ENCODE assay signal across 8 mouse cellular contexts in the genomic region with DNA sequence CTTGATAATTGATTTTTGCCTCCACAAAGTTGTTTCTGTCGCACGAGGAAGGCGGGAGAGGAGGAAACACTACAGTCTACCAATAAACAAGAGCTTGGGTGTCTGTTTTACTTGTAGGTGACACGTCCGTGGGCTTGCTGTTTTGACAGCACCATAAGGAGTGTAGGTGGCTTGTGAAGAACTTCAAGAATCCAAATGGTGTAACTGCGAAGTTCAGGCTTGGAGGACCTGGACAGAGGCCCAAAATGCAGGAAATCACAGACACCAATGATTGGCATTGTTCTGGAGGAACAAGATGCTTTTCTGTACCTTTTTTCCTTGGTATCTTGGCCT.
DNase-seq lines count a peak whose midpoint lies in the region; ATAC-seq lines count a peak whose summit lies in the region.

No protein-coding gene starts in this region.

- peak overlapping the region; percentile 61 for H3K9ac ChIP-seq in heart, embryonic 12.5 days
- H3K9ac ChIP-seq in hindbrain, embryonic 12.5 days, result peak overlapping the region; percentile 66; the same call in 1 of the 2 replicates
- H3K9ac ChIP-seq in limb, embryonic 13.5 days, result peak overlapping the region; percentile 66
- peak overlapping the region; percentile 67 for H3K9ac ChIP-seq in neural tube, embryonic 13.5 days

- H3K9me3 ChIP-seq in heart, embryonic 12.5 days (replicated peaks), result no peaks in the 10 kb centered on the region
- H3K9me3 ChIP-seq in hindbrain, embryonic 12.5 days (replicated peaks), result no peaks in the 10 kb centered on the region
- no peaks in the 10 kb centered on the region for H3K9me3 ChIP-seq in limb, embryonic 13.5 days
- no peaks in the 10 kb centered on the region for H3K9me3 ChIP-seq in neural tube, embryonic 13.5 days

- H3K4me3 ChIP-seq in heart, embryonic 12.5 days, result peak overlapping the region; percentile 61
- H3K4me3 ChIP-seq in hindbrain, embryonic 12.5 days, result peak overlapping the region; percentile 50
- peak overlapping the region; percentile 52 for H3K4me3 ChIP-seq in limb, embryonic 13.5 days
- H3K4me3 ChIP-seq in neural tube, embryonic 13.5 days, result peak overlapping the region; percentile 49

- peak; percentile 3; the same call in 1 of the 2 replicates for ATAC-seq in heart, embryonic 12.5 days (ENCODE audit: insufficient number of reproducible peaks, low FRiP score)
- peak; percentile 50 for ATAC-seq in activated CD4-positive, CD25-positive, alpha-beta regulatory T cell, adult 4 months
- ATAC-seq in hindbrain, embryonic 12.5 days (ENCODE audit: low FRiP score), result peak; percentile 33; the same call in 1 of the 2 replicates
- ATAC-seq in limb, embryonic 13.5 days (ENCODE audit: low FRiP score, low read depth), result peak; percentile 18; the same call in 1 of the 2 replicates
- ATAC-seq in neural tube, embryonic 13.5 days (ENCODE audit: low read depth), result peak; percentile 24; the same call in 1 of the 2 replicates

- 6% methylated on average over 6 of the region's 6 CpGs for WGBS in heart, embryonic 12.5 days
- WGBS in hindbrain, embryonic 12.5 days, result 8% methylated on average over 6 of the region's 6 CpGs
- WGBS in limb, embryonic 13.5 days, result 5% methylated on average over 6 of the region's 6 CpGs
- 7% methylated on average over 6 of the region's 6 CpGs for WGBS in neural tube, embryonic 13.5 days

- peaks cover 21% of the 10 kb centered on the region for H3K4me1 ChIP-seq in heart, embryonic 12.5 days (replicated peaks)
- H3K4me1 ChIP-seq in hindbrain, embryonic 12.5 days, result peaks cover 7% of the 10 kb centered on the region; the same call in 1 of the 2 replicates
- H3K4me1 ChIP-seq in limb, embryonic 13.5 days, result peaks cover 33% of the 10 kb centered on the region
- peaks cover 31% of the 10 kb centered on the region for H3K4me1 ChIP-seq in neural tube, embryonic 13.5 days (replicated peaks)

- peak overlapping the region; percentile 70 for H3K4me2 ChIP-seq in heart, embryonic 12.5 days
- peak overlapping the region; percentile 60 for H3K4me2 ChIP-seq in hindbrain, embryonic 12.5 days (replicated peaks)
- peak overlapping the region; percentile 72 for H3K4me2 ChIP-seq in limb, embryonic 13.5 days (replicated peaks)
- peak overlapping the region; percentile 76 for H3K4me2 ChIP-seq in neural tube, embryonic 13.5 days

- peak overlapping the region; percentile 93 for H3K27ac ChIP-seq in heart, embryonic 12.5 days (ENCODE audit: poor library complexity, severe bottlenecking)
- peak overlapping the region; percentile 57; the same call in 1 of the 2 replicates for H3K27ac ChIP-seq in hindbrain, embryonic 12.5 days
- peak overlapping the region; percentile 79; the same call in 1 of the 2 replicates for H3K27ac ChIP-seq in limb, embryonic 13.5 days
- peak overlapping the region; percentile 70; the same call in 1 of the 2 replicates for H3K27ac ChIP-seq in neural tube, embryonic 13.5 days (replicated peaks)

- no peak for DNase-seq in heart, adult 18-20 months
- no peak for DNase-seq in adrenal gland, adult 8-10 months
- DNase-seq in T-cell, adult 2 months (ENCODE audit: low spot score), result no peak

- no peaks in the 10 kb centered on the region for H3K27me3 ChIP-seq in heart, embryonic 12.5 days (replicated peaks)
- no peaks in the 10 kb centered on the region for H3K27me3 ChIP-seq in hindbrain, embryonic 12.5 days
- no peaks in the 10 kb centered on the region for H3K27me3 ChIP-seq in limb, embryonic 13.5 days
- no peaks in the 10 kb centered on the region for H3K27me3 ChIP-seq in neural tube, embryonic 13.5 days

- H3K36me3 ChIP-seq in heart, embryonic 12.5 days, result no peaks in the 10 kb centered on the region
- H3K36me3 ChIP-seq in hindbrain, embryonic 12.5 days, result no peaks in the 10 kb centered on the region
- H3K36me3 ChIP-seq in limb, embryonic 13.5 days, result no peaks in the 10 kb centered on the region
- no peaks in the 10 kb centered on the region for H3K36me3 ChIP-seq in neural tube, embryonic 13.5 days
